Mouse (Mus musculus) limb, embryonic 14.5 days (tissue): ENCODE results near the gene Enah. TPM values are rescaled to one million over a fixed set of nuclear protein-coding genes. Genes with fewer than 3 reads are reported as not detected.
A peak's percentile ranks its signal among the peaks of the same experiment; 100 is the strongest.

ENCODE experiments used
- ATAC-seq: fragments of 200-750 bp; cut with Nextera tagmentation; 2 replicates; pipeline ENCODE4 v1.8.0; 2017; ENCODE audit warnings: low read depth, moderate number of reproducible peaks, moderate TSS enrichment; ENCODE audit not compliant: low FRiP score
- DNase-seq: peaks from one replicate; pipeline ENCODE4 v3.0.0-alpha.2; 2015; ENCODE audit warnings: low spot score
- H3K27ac ChIP-seq: fragments of 300-500 bp; sonication (generic); replicated peaks from 2 replicates; pipeline ENCODE4 v1.5.1; 2014; ENCODE audit warnings: low read depth, mild to moderate bottlenecking, low read length, moderate library complexity, mixed read lengths
- H3K27me3 ChIP-seq: fragments of 300-500 bp; sonication (generic); 2 replicates; pipeline ENCODE4 v1.6.1; 2014; ENCODE audit warnings: low read length, mixed read lengths; ENCODE audit not compliant: control insufficient read depth, insufficient read depth
- H3K36me3 ChIP-seq: fragments of 300-500 bp; sonication (generic); 2 replicates; pipeline ENCODE4 v1.6.1; 2014; ENCODE audit warnings: mild to moderate bottlenecking, low read length, moderate library complexity, mixed read lengths; ENCODE audit not compliant: control insufficient read depth, insufficient read depth
- H3K4me1 ChIP-seq: fragments of 300-500 bp; sonication (generic); 2 replicates; pipeline ENCODE4 v1.6.1; 2014; ENCODE audit warnings: antibody characterized with exemption, low read length, mixed read lengths; ENCODE audit not compliant: control insufficient read depth, insufficient read depth
- H3K4me2 ChIP-seq: fragments of 300-500 bp; sonication (generic); replicated peaks from 2 replicates; pipeline ENCODE4 v1.6.1; 2014; ENCODE audit warnings: low read depth, mild to moderate bottlenecking, low read length, moderate library complexity; ENCODE audit not compliant: severe bottlenecking
- H3K4me3 ChIP-seq: fragments of 300-500 bp; sonication (generic); replicated peaks from 2 replicates; pipeline ENCODE4 v1.5.1; 2014; ENCODE audit warnings: low read length
- H3K9ac ChIP-seq: fragments of 300-500 bp; sonication (generic); 2 replicates; pipeline ENCODE4 v1.6.1; 2014; ENCODE audit warnings: mild to moderate bottlenecking, low read depth, low read length, moderate library complexity; ENCODE audit not compliant: severe bottlenecking
- H3K9me3 ChIP-seq: fragments of 300-500 bp; sonication (generic); 2 replicates; pipeline ENCODE4 v1.6.1; 2016; ENCODE audit warnings: low read length; ENCODE audit not compliant: control insufficient read depth
- POLR2A ChIP-seq: fragments of 200-500 bp; IDR thresholded peaks from 2 replicates; pipeline ENCODE4 v1.8.0; 2012; ENCODE audit warnings: inconsistent platforms, mild to moderate bottlenecking, moderate library complexity, borderline replicate concordance; ENCODE audit not compliant: insufficient read depth, insufficient read length; ENCODE audit errors: extremely low read depth
- whole genome bisulfite sequencing: fragments of 180-500 bp; shearing (Covaris S2); extraction: QIAGEN DNeasy Blood & Tissue Kit; methylation state at CpG from one replicate; pipeline ENCODE4 v1.1.7; 2014; 5-methylcytosine and 5-hydroxymethylcytosine counted together
- polyA plus RNA-seq, 2 experiments: library from polyadenylated mRNA; depleted of rRNA in 1 of 2; stranded (reverse) in 1 of 2; unstranded in 1 of 2; fragments of >200 nt; fragmentation: Nextera tagmentation in 1 of 2; extraction: Ambion mirVana in 1 of 2; gene quantifications; 2 replicates each; pipeline versions ENCODE4 v1.2.1 to v1.2.3; 2012 to 2014

Enah gene
- polyA plus RNA-seq, 2 experiments, result 29.3 to 89.2 TPM

GRCm38 (mm10) chr1:181860659-181861058 lies 159.1 kb downstream of the Enah start:
- Histone ChIP-seq H3K4me1 (peaks cover 5% of the 10 kb centered on the region; the same call in 1 of the 2 replicates), H3K36me3 (no peaks in the 10 kb centered on the region), H3K27ac (no peak overlapping the region), H3K4me2 (no peak overlapping the region), H3K9ac (no peak overlapping the region), H3K27me3 (no peaks in the 10 kb centered on the region), H3K4me3 (no peak overlapping the region), H3K9me3 (no peaks in the 10 kb centered on the region)
- TF ChIP-seq POLR2A, result no peak
- no peak for ATAC-seq
- WGBS, result 13% methylated on average over 5 of the region's 5 CpGs
- DNase-seq, result peak; percentile 57

- Histone ChIP-seq H3K4me1 (peaks cover 8% of the 10 kb centered on the region; the same call in 1 of the 2 replicates), H3K4me2 (no peak overlapping the region), H3K4me3 (no peak overlapping the region), H3K9ac (no peak overlapping the region), H3K27ac (no peak overlapping the region), H3K36me3 (no peaks in the 10 kb centered on the region), H3K9me3 (no peaks in the 10 kb centered on the region), H3K27me3 (no peaks in the 10 kb centered on the region)
- ATAC-seq (no peak), DNase-seq (no peak)
- WGBS, result 85% methylated on average over 2 of the region's 2 CpGs
- no peak for TF ChIP-seq POLR2A
These were observed 163.5 kb downstream of the Enah start for GRCm38 (mm10) chr1:181856329-181856728.

- no peak for ATAC-seq
These were observed 165.0 kb downstream of the Enah start for GRCm38 (mm10) chr1:181854829-181855228.

GRCm38 (mm10) chr1:181853081-181853736 lies 166.6 kb downstream of the Enah start:
- ATAC-seq, result peak; percentile 63; the same call in 1 of the 2 replicates
- 0 out of 2 replicates have a peak overlapping the region, but pooled peaks have one; percentile 16 for H3K9ac ChIP-seq
- H3K4me3 ChIP-seq, result peak overlapping the region; percentile 13

More at GRCm38 (mm10) chr1:181854829-181855228, 165.0 kb downstream of the Enah start:
- Histone ChIP-seq H3K36me3 (no peaks in the 10 kb centered on the region), H3K4me1 (peaks cover 8% of the 10 kb centered on the region; the same call in 1 of the 2 replicates), H3K4me2 (no peak overlapping the region), H3K4me3 (no peak overlapping the region), H3K27me3 (no peaks in the 10 kb centered on the region), H3K9ac (no peak overlapping the region), H3K27ac (no peak overlapping the region), H3K9me3 (no peaks in the 10 kb centered on the region)
- DNase-seq, result no peak
- 95% methylated on average over 2 of the region's 2 CpGs for WGBS
- no peak for TF ChIP-seq POLR2A

GRCm38 (mm10) chr1:181852466-181852865 lies 167.3 kb downstream of the Enah start:
- WGBS, result 43% methylated on average over 13 of the region's 13 CpGs
- H3K27ac ChIP-seq, result no peak overlapping the region
- H3K4me2 ChIP-seq, result 0 out of 2 replicates have a peak overlapping the region, but pooled peaks have one; percentile 42

More at GRCm38 (mm10) chr1:181853081-181853736, 166.6 kb downstream of the Enah start:
- Histone ChIP-seq H3K36me3 (no peaks in the 10 kb centered on the region), H3K4me2 (peak overlapping the region; percentile 42), H3K9me3 (no peaks in the 10 kb centered on the region), H3K27me3 (no peaks in the 10 kb centered on the region), H3K27ac (peak overlapping the region; percentile 55), H3K4me1 (peaks cover 8% of the 10 kb centered on the region; the same call in 1 of the 2 replicates)
- 6% methylated on average over 15 of the region's 21 CpGs for WGBS
- peak; percentile 51 for DNase-seq
- TF ChIP-seq POLR2A, result no peak

More at GRCm38 (mm10) chr1:181852466-181852865, 167.3 kb downstream of the Enah start:
- no peaks in the 10 kb centered on the region for H3K9me3 ChIP-seq
- no peak for TF ChIP-seq POLR2A
- no peak for ATAC-seq
- DNase-seq, result no peak
- H3K27me3 ChIP-seq, result no peaks in the 10 kb centered on the region
- H3K36me3 ChIP-seq, result no peaks in the 10 kb centered on the region
- no peak overlapping the region for H3K9ac ChIP-seq
- peaks cover 8% of the 10 kb centered on the region; the same call in 1 of the 2 replicates for H3K4me1 ChIP-seq
- no peak overlapping the region for H3K4me3 ChIP-seq
